Mouse (Mus musculus): ENCODE data around the gene Med4. TPM values are rescaled to one million over a fixed set of nuclear protein-coding genes. Genes with fewer than 3 reads are reported as not detected.

Gene Med4
- total RNA-seq, 1 experiment: 31.7 TPM

DNA sequence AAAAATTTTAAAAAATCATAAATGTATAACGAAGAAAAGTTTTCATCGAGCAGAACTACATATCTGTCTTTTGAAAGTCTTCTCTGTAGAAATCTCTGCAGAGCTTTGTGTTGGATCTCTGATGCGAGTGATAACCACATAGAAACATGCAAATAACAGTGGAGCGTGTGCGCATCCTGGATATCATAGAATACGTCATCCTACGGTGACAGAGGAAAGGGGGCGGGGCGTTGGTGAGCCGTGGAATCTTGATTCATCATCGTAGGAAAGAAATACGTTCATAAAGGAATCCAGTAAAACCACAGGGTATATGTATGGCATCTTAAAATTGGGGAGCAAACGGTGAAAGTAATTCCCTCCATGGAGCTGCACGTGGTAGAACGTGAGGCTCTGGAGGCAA lies 2.6 kb upstream of the Med4 start:
- H3K4me1 ChIP-seq (ENCODE audit: control insufficient read depth in 2 of 2, insufficient read depth in 2 of 2, low read length in 2 of 2, poor library complexity in 1 of 2): no peaks in the 10 kb centered on the region; a peak in 1 of 4 replicates

DNA sequence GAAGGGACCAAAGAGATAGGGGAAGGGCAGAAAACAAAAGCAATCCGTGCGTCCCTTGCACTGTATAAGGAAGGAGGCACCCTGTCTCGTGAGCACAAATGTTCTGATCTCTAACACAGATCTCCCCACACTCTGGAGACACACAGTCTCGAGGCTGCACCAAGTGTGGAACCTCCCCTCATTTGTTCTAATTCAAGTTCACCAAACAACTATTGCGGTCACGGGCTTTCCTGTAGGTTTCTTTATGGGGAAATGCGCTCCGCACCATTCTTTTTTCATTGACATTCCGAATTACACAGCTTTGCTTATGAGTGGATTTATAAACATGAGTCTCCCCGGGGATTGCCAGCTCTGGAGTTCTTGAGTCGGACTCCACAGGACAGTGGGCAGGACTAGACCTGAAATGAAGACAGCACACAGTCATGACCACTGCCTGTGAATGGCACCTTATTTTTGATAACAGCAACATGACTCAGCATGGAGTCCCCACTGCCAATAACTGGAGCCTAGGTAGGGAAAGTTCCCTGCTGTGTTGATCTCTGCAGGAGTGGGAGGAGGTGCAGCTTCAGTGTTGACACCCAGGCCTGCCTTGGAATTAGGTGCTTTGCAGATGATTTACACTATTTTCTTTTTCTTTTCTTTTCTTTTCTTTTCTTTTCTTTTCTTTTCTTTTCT lies 2.0 kb upstream of the Med4 start:
- H3K36me3 ChIP-seq (ENCODE audit: control insufficient read depth, insufficient read depth, low read length, poor library complexity, severe bottlenecking): 0 out of 2 replicates have a peak, but pooled peaks cover 3% of the 10 kb centered on the region
- TF ChIP-seq MAFK (IDR thresholded peaks at IDR 0.05; ENCODE audit: insufficient read depth, low read depth, low read length) (no peak), ZC3H11A (IDR thresholded peaks at IDR 0.05; ENCODE audit: borderline replicate concordance, low read depth, low read length) (no peak), ZNF384 (IDR thresholded peaks at IDR 0.05; ENCODE audit: low read depth, low read length) (no peak), HCFC1 (IDR thresholded peaks at IDR 0.05; ENCODE audit: borderline replicate concordance, insufficient read depth, low read length) (no peak), CHD2 (IDR thresholded peaks at IDR 0.05; ENCODE audit: low read depth, low read length) (no peak)
- H3K9ac ChIP-seq (ENCODE audit: insufficient read depth, low read depth, low read length, poor library complexity, severe bottlenecking): no peak overlapping the region
- no peaks in the 10 kb centered on the region for H3K9me3 ChIP-seq (ENCODE audit: control insufficient read depth, insufficient read depth, low read depth, low read length)
- DNase-seq (ENCODE audit: low read depth, low spot score): no peak
- in situ Hi-C loops (cut with MboI; ENCODE audit: low sequenced_read_pairs in 2 of 2, unreplicated experiment in 2 of 2): no loop called here
- no peak overlapping the region for H3K4me3 ChIP-seq (ENCODE audit: insufficient read depth in 1 of 2, low read depth in 1 of 2, low read length in 2 of 2, poor library complexity in 1 of 2, severe bottlenecking in 1 of 2)
- H3K4me1 ChIP-seq (ENCODE audit: control insufficient read depth in 2 of 2, insufficient read depth in 2 of 2, low read length in 2 of 2, poor library complexity in 1 of 2): no peaks in the 10 kb centered on the region; a peak in 1 of 4 replicates
- H3K27ac ChIP-seq (ENCODE audit: insufficient read depth, low read depth, low read length, poor library complexity, severe bottlenecking): no peak overlapping the region

More for the DNA sequence above, 2.6 kb upstream of the Med4 start:
- Histone ChIP-seq H3K27ac (ENCODE audit: insufficient read depth, low read depth, low read length, poor library complexity, severe bottlenecking) (no peak overlapping the region), H3K4me3 (ENCODE audit: insufficient read depth in 1 of 2, low read depth in 1 of 2, low read length in 2 of 2, poor library complexity in 1 of 2, severe bottlenecking in 1 of 2) (no peak overlapping the region), H3K36me3 (ENCODE audit: control insufficient read depth, insufficient read depth, low read length, poor library complexity, severe bottlenecking) (0 out of 2 replicates have a peak, but pooled peaks cover 3% of the 10 kb centered on the region), H3K9ac (ENCODE audit: insufficient read depth, low read depth, low read length, poor library complexity, severe bottlenecking) (no peak overlapping the region), H3K9me3 (ENCODE audit: control insufficient read depth, insufficient read depth, low read depth, low read length) (no peaks in the 10 kb centered on the region)
- TF ChIP-seq HCFC1 (IDR thresholded peaks at IDR 0.05; ENCODE audit: borderline replicate concordance, insufficient read depth, low read length) (no peak), ZNF384 (IDR thresholded peaks at IDR 0.05; ENCODE audit: low read depth, low read length) (no peak), MAFK (IDR thresholded peaks at IDR 0.05; ENCODE audit: insufficient read depth, low read depth, low read length) (no peak), ZC3H11A (IDR thresholded peaks at IDR 0.05; ENCODE audit: borderline replicate concordance, low read depth, low read length) (no peak), CHD2 (IDR thresholded peaks at IDR 0.05; ENCODE audit: low read depth, low read length) (no peak)
- in situ Hi-C loops (cut with MboI; ENCODE audit: low sequenced_read_pairs in 2 of 2, unreplicated experiment in 2 of 2): no loop called here
- no peak for DNase-seq (ENCODE audit: low read depth, low spot score)

DNA sequence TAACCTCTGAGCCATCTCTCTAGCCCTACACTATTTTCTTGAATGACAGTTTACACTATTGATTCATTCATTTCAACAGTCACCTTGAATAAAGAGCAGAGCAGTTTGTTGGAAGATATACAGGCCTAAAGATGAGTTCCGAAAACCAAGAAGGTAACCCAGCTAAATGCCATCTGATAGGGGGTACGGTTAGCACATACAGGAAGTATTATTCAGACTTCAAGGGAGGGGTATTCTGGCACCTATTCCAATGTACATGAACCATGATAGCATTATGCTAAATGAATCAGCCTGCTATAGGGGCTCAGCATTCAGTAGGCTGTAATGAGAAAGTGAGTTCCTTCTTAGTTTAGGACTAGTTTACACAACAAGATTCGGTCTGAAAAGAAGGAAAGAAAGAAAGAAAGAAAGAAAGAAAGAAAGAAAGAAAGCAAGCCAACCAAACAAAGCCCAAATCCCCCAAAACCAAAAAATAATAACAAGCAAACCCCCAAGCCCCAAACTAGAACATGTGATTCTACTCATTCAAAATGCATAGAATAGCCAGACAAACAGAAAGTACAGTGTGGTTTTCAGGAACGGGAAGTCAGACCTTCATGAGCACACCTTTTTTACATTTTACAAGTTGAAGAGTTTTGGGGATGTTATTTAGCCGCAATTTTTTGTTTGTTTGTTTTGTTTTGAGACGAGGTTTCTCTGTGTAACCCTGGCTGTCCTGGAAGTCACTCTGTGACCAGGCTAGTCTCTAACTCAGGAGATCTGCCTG lies 1.0 kb upstream of the Med4 start:
- Histone ChIP-seq H3K9ac (ENCODE audit: insufficient read depth, low read depth, low read length, poor library complexity, severe bottlenecking) (no peak overlapping the region), H3K27ac (ENCODE audit: insufficient read depth, low read depth, low read length, poor library complexity, severe bottlenecking) (no peak overlapping the region), H3K9me3 (ENCODE audit: control insufficient read depth, insufficient read depth, low read depth, low read length) (no peaks in the 10 kb centered on the region), H3K4me1 (ENCODE audit: control insufficient read depth in 2 of 2, insufficient read depth in 2 of 2, low read length in 2 of 2, poor library complexity in 1 of 2) (no peaks in the 10 kb centered on the region; a peak in 1 of 4 replicates), H3K36me3 (ENCODE audit: control insufficient read depth, insufficient read depth, low read length, poor library complexity, severe bottlenecking) (peaks cover 4% of the 10 kb centered on the region; the same call in 1 of the 2 replicates), H3K4me3 (ENCODE audit: insufficient read depth in 1 of 2, low read depth in 1 of 2, low read length in 2 of 2, poor library complexity in 1 of 2, severe bottlenecking in 1 of 2) (no peak overlapping the region)
- in situ Hi-C loops (cut with MboI; ENCODE audit: low sequenced_read_pairs in 2 of 2, unreplicated experiment in 2 of 2): no loop called here
- DNase-seq (ENCODE audit: low read depth, low spot score): no peak
- TF ChIP-seq CHD2 (IDR thresholded peaks at IDR 0.05; ENCODE audit: low read depth, low read length) (no peak), MAFK (IDR thresholded peaks at IDR 0.05; ENCODE audit: insufficient read depth, low read depth, low read length) (no peak), HCFC1 (IDR thresholded peaks at IDR 0.05; ENCODE audit: borderline replicate concordance, insufficient read depth, low read length) (no peak), ZNF384 (IDR thresholded peaks at IDR 0.05; ENCODE audit: low read depth, low read length) (no peak), ZC3H11A (IDR thresholded peaks at IDR 0.05; ENCODE audit: borderline replicate concordance, low read depth, low read length) (no peak)

DNA sequence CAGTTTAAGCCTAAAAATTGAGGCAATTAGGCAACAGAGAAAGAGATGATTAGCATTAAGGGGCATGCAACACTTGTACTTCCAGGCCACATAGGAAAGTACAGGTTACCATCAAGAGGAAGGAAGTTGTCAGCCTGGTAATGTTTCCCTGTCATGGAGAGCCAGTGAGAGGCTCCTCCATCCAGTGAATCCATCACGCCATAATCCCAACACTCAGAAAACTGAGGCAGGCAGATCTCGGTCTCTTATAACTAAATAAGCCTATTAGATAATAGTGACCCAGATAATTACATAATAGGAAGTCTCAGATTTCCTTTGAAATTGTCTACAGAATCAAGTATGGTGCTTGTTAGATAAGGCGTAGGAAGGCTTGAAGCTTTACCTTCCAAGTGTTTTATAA lies 14.3 kb downstream of the Med4 start:
- H3K9ac ChIP-seq (ENCODE audit: insufficient read depth, low read depth, low read length, poor library complexity, severe bottlenecking): no peak overlapping the region
- no peaks in the 10 kb centered on the region for H3K9me3 ChIP-seq (ENCODE audit: control insufficient read depth, insufficient read depth, low read depth, low read length)
- H3K36me3 ChIP-seq (ENCODE audit: control insufficient read depth, insufficient read depth, low read length, poor library complexity, severe bottlenecking): no peaks in the 10 kb centered on the region
- no peak for TF ChIP-seq MAFK (IDR thresholded peaks at IDR 0.05; ENCODE audit: insufficient read depth, low read depth, low read length)
- no peak overlapping the region for H3K27ac ChIP-seq (ENCODE audit: insufficient read depth, low read depth, low read length, poor library complexity, severe bottlenecking)
- peaks cover 0 to 2% of the 10 kb centered on the region in 2 experiments; a peak in 1 of 4 replicates for H3K4me1 ChIP-seq (ENCODE audit: control insufficient read depth in 2 of 2, insufficient read depth in 2 of 2, low read length in 2 of 2, poor library complexity in 1 of 2)
- H3K4me3 ChIP-seq (ENCODE audit: insufficient read depth in 1 of 2, low read depth in 1 of 2, low read length in 2 of 2, poor library complexity in 1 of 2, severe bottlenecking in 1 of 2): no peak overlapping the region
- no peak for DNase-seq (ENCODE audit: low read depth, low spot score)
- in situ Hi-C loops (cut with MboI; ENCODE audit: low sequenced_read_pairs in 2 of 2, unreplicated experiment in 2 of 2): no loop called here

Measured in ES-E14 (cell line).